Mouse (Mus musculus): ENCODE measurements at regions not wholly inside any gene's neighbourhood (a gene's known extent, or its start where the extent isn't known, plus 50 kb on each side); places are given as distances from the start of the nearest gene placed in this dataset.

- no peaks in the 10 kb centered on the region for H3K27me3 ChIP-seq (ENCODE audit: insufficient read depth, low read length)
- H3K4me2 ChIP-seq (ENCODE audit: low read depth, low read length), result no peak overlapping the region
- H3K4me1 ChIP-seq (ENCODE audit: insufficient read depth, low read length), result no peaks in the 10 kb centered on the region
- H3K27ac ChIP-seq, result no peak overlapping the region
- H3K9ac ChIP-seq (replicated peaks; ENCODE audit: low read length), result no peak overlapping the region
- ATAC-seq (no peak), DNase-seq (ENCODE audit: low spot score) (no peak)
- TF ChIP-seq CTCF (IDR thresholded peaks at IDR 0.05; ENCODE audit: low read depth), result no peak
- H3K9me3 ChIP-seq (ENCODE audit: low read length), result no peaks in the 10 kb centered on the region
- H3K36me3 ChIP-seq (ENCODE audit: insufficient read depth, low read length), result no peaks in the 10 kb centered on the region
- H3K4me3 ChIP-seq (ENCODE audit: low read length), result no peak overlapping the region
- 77% methylated on average over 2 of the region's 2 CpGs for WGBS
Measured at GRCm38 (mm10) chr12:32656194-32656593, 163.2 kb upstream of the Nampt start.

- no peaks in the 10 kb centered on the region for H3K36me3 ChIP-seq (ENCODE audit: insufficient read depth, low read length)
- 75% methylated on average over 8 of the region's 8 CpGs for WGBS
- H3K27ac ChIP-seq, result no peak overlapping the region
- no peak for DNase-seq (ENCODE audit: low spot score)
- no peak overlapping the region for H3K9ac ChIP-seq (replicated peaks; ENCODE audit: low read length)
- H3K9me3 ChIP-seq (ENCODE audit: low read length), result no peaks in the 10 kb centered on the region
- TF ChIP-seq CTCF (IDR thresholded peaks at IDR 0.05; ENCODE audit: low read depth), result no peak
- H3K4me1 ChIP-seq (ENCODE audit: insufficient read depth, low read length), result no peaks in the 10 kb centered on the region
- no peak overlapping the region for H3K4me3 ChIP-seq (ENCODE audit: low read length)
- H3K27me3 ChIP-seq (ENCODE audit: insufficient read depth, low read length), result no peaks in the 10 kb centered on the region
- no peak overlapping the region for H3K4me2 ChIP-seq (ENCODE audit: low read depth, low read length)
- no peak for ATAC-seq
Measured at GRCm38 (mm10) chr12:32661782-32662413, 157.4 kb upstream of the Nampt start.

GRCm38 (mm10) chr12:32666040-32666439 is 153.3 kb upstream of the Nampt start:
- Histone ChIP-seq H3K9ac (replicated peaks; ENCODE audit: low read length) (no peak overlapping the region), H3K27ac (no peak overlapping the region), H3K4me1 (ENCODE audit: insufficient read depth, low read length) (no peaks in the 10 kb centered on the region), H3K9me3 (ENCODE audit: low read length) (no peaks in the 10 kb centered on the region), H3K27me3 (ENCODE audit: insufficient read depth, low read length) (no peaks in the 10 kb centered on the region), H3K4me2 (ENCODE audit: low read depth, low read length) (no peak overlapping the region), H3K4me3 (ENCODE audit: low read length) (no peak overlapping the region), H3K36me3 (ENCODE audit: insufficient read depth, low read length) (no peaks in the 10 kb centered on the region)
- no peak for TF ChIP-seq CTCF (IDR thresholded peaks at IDR 0.05; ENCODE audit: low read depth)
- DNase-seq (ENCODE audit: low spot score), result no peak
- ATAC-seq, result no peak
- 95% methylated on average over 1 of the region's 1 CpGs for WGBS

GRCm38 (mm10) chr12:32677908-32678307 is 141.4 kb upstream of the Nampt start:
- H3K9ac ChIP-seq (replicated peaks; ENCODE audit: low read length), result no peak overlapping the region
- WGBS, result 79% methylated on average over 1 of the region's 1 CpGs
- ATAC-seq (no peak), DNase-seq (ENCODE audit: low spot score) (no peak)
- no peaks in the 10 kb centered on the region for H3K4me1 ChIP-seq (ENCODE audit: insufficient read depth, low read length)
- no peak overlapping the region for H3K27ac ChIP-seq
- TF ChIP-seq CTCF (IDR thresholded peaks at IDR 0.05; ENCODE audit: low read depth), result no peak
- no peaks in the 10 kb centered on the region for H3K27me3 ChIP-seq (ENCODE audit: insufficient read depth, low read length)
- no peak overlapping the region for H3K4me3 ChIP-seq (ENCODE audit: low read length)
- no peak overlapping the region for H3K4me2 ChIP-seq (ENCODE audit: low read depth, low read length)
- H3K36me3 ChIP-seq (ENCODE audit: insufficient read depth, low read length), result no peaks in the 10 kb centered on the region
- no peaks in the 10 kb centered on the region for H3K9me3 ChIP-seq (ENCODE audit: low read length)

GRCm38 (mm10) chr12:32678756-32679155 is 140.6 kb upstream of the Nampt start:
- H3K27me3 ChIP-seq (ENCODE audit: insufficient read depth, low read length), result no peaks in the 10 kb centered on the region
- 83% methylated on average over 1 of the region's 1 CpGs for WGBS
- no peak for ATAC-seq

GRCm38 (mm10) chr12:32681910-32682309 is 137.4 kb upstream of the Nampt start:
- no peak overlapping the region for H3K9ac ChIP-seq (replicated peaks; ENCODE audit: low read length)
- H3K4me2 ChIP-seq (ENCODE audit: low read depth, low read length), result no peak overlapping the region
- no peak for TF ChIP-seq CTCF (IDR thresholded peaks at IDR 0.05; ENCODE audit: low read depth)
- H3K27me3 ChIP-seq (ENCODE audit: insufficient read depth, low read length), result no peaks in the 10 kb centered on the region
- DNase-seq (ENCODE audit: low spot score) (no peak), ATAC-seq (no peak)
- 77% methylated on average over 3 of the region's 3 CpGs for WGBS
- H3K4me3 ChIP-seq (ENCODE audit: low read length), result no peak overlapping the region
- no peaks in the 10 kb centered on the region for H3K36me3 ChIP-seq (ENCODE audit: insufficient read depth, low read length)
- H3K9me3 ChIP-seq (ENCODE audit: low read length), result no peaks in the 10 kb centered on the region
- H3K27ac ChIP-seq, result no peak overlapping the region
- H3K4me1 ChIP-seq (ENCODE audit: insufficient read depth, low read length), result no peaks in the 10 kb centered on the region

More at GRCm38 (mm10) chr12:32678756-32679155, 140.6 kb upstream of the Nampt start:
- H3K9ac ChIP-seq (replicated peaks; ENCODE audit: low read length), result no peak overlapping the region
- H3K9me3 ChIP-seq (ENCODE audit: low read length), result no peaks in the 10 kb centered on the region
- H3K4me1 ChIP-seq (ENCODE audit: insufficient read depth, low read length), result no peaks in the 10 kb centered on the region
- H3K4me2 ChIP-seq (ENCODE audit: low read depth, low read length), result no peak overlapping the region
- no peak overlapping the region for H3K4me3 ChIP-seq (ENCODE audit: low read length)
- no peak overlapping the region for H3K27ac ChIP-seq
- no peak for TF ChIP-seq CTCF (IDR thresholded peaks at IDR 0.05; ENCODE audit: low read depth)
- no peak for DNase-seq (ENCODE audit: low spot score)
- H3K36me3 ChIP-seq (ENCODE audit: insufficient read depth, low read length), result no peaks in the 10 kb centered on the region

- H3K4me3 ChIP-seq (ENCODE audit: low read length), result no peak overlapping the region
- H3K27me3 ChIP-seq (ENCODE audit: insufficient read depth, low read length), result no peaks in the 10 kb centered on the region
- no peaks in the 10 kb centered on the region for H3K9me3 ChIP-seq (ENCODE audit: low read length)
- ATAC-seq (no peak), DNase-seq (ENCODE audit: low spot score) (no peak)
- no peaks in the 10 kb centered on the region for H3K36me3 ChIP-seq (ENCODE audit: insufficient read depth, low read length)
- H3K27ac ChIP-seq, result no peak overlapping the region
- H3K4me1 ChIP-seq (ENCODE audit: insufficient read depth, low read length), result no peaks in the 10 kb centered on the region
- H3K9ac ChIP-seq (replicated peaks; ENCODE audit: low read length), result no peak overlapping the region
- WGBS, result 73% methylated on average over 2 of the region's 2 CpGs
- H3K4me2 ChIP-seq (ENCODE audit: low read depth, low read length), result no peak overlapping the region
- TF ChIP-seq CTCF (IDR thresholded peaks at IDR 0.05; ENCODE audit: low read depth), result no peak
Measured at GRCm38 (mm10) chr12:32683375-32683774, 136.0 kb upstream of the Nampt start.

Data from hindbrain, postnatal 0 days (tissue).